Mouse (Mus musculus): ENCODE results near the gene Foxo1.

DNA sequence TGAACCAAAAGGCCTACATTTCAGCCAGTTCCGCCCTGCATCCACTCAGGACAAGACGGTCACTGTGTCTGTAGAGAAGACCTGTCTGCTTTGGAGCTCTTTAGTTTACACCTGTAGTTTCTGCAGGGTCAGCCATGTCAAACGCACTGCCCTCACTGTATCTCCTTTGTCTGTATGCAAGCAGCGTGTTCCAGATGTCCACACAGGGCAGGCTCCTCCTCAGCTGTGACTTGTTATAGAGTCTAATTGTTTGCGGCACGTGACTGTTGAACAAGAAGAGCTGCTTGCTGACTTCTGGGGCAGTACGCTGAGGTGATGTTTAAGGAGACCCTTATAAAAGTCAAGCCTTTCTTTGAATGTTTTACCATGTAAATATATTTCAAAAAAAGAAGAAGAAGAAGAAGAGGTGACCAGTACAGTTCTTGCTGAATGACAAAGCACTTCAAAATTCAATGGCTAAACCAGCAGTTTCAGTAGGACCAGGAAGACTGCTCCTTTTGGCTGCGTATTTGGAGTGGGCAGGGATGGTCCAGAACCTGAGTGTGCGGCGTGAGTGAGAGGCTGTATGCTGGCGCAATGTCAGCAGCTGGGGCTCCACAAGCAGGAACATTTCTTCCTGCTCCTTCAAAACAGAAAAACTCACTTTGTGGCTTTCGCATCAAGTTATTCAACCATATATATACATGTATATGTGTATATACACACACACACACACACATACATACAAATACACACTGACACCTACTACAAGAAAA, 52.6 kb downstream of the Foxo1 start:
- TF ChIP-seq CTCF (IDR thresholded peaks at IDR 0.05; ENCODE audit: insufficient read depth, low read depth, low read length) (no peak), POLR2A (IDR thresholded peaks at IDR 0.05; ENCODE audit: insufficient read depth, low read depth, low read length) (no peak)

Measured in olfactory bulb, adult 2 months (tissue).